Mouse (Mus musculus): ENCODE measurements around the gene Stat5a.

- TF ChIP-seq CTCF (IDR thresholded peaks at IDR 0.05; ENCODE audit: low read depth) (0 out of 2 replicates have a peak, but pooled peaks have one; percentile 2), EP300 (optimal IDR thresholded peaks at IDR 0.05) (no peak)
These were observed 30.4 kb upstream of the Stat5a start for GRCm38 (mm10) chr11:100828676-100829151.
